Mouse (Mus musculus) left cerebral cortex, adult 18-20 months (tissue): ENCODE results near the gene Phf1. TPM values are rescaled to one million over a fixed set of nuclear protein-coding genes. Genes with fewer than 3 reads are reported as not detected.
A peak's percentile ranks its signal among the peaks of the same experiment; 100 is the strongest.

Source experiments
- DNase-seq, 2 experiments: peaks; one replicate each; pipeline ENCODE4 v3.0.0; 2021 to 2022; ENCODE audit warnings: low spot score in 2 of 2, mixed read lengths in 1 of 2
- total RNA-seq, 2 experiments: library from RNA; stranded (reverse); gene quantifications; 2 replicates each; pipeline ENCODE4 v1.2.3; 2021

The Phf1 gene
- total RNA-seq, 2 experiments from 2014 or later = 39.5 to 46.7 TPM

GRCm38 (mm10) chr17:26931795-26932194 is 1.1 kb upstream of the Phf1 start:
- DNase-seq = peak in 1 of 2 experiments; percentile 52

GRCm38 (mm10) chr17:26933419-26933818 is 567 bp downstream of the Phf1 start:
- no peak for DNase-seq

- DNase-seq = no peak
Observed at GRCm38 (mm10) chr17:26933885-26934827, 1.3 kb downstream of the Phf1 start.

- DNase-seq = no peak
Observed at GRCm38 (mm10) chr17:26935027-26935426, 2.2 kb downstream of the Phf1 start.

- no peak for DNase-seq
Observed at GRCm38 (mm10) chr17:26936453-26936852, 3.6 kb downstream of the Phf1 start.

GRCm38 (mm10) chr17:26936921-26937695 is 4.3 kb downstream of the Phf1 start:
- DNase-seq = no peak

GRCm38 (mm10) chr17:26937883-26938695 is 5.2 kb downstream of the Phf1 start:
- no peak for DNase-seq

GRCm38 (mm10) chr17:26938731-26939130 is 5.9 kb downstream of the Phf1 start:
- no peak for DNase-seq

GRCm38 (mm10) chr17:26939178-26939972 is 6.5 kb downstream of the Phf1 start, which contains the start of gene Cuta:
Gene Cuta, minus strand, starts transcription at chr17:26939569.
- DNase-seq = peak; percentile 99 to 100

- DNase-seq = no peak
Observed at GRCm38 (mm10) chr17:26939973-26940300, 7.1 kb downstream of the Phf1 start.

GRCm38 (mm10) chr17:26941031-26941789 is 8.4 kb downstream of the Phf1 start, which contains the start of gene Syngap1:
Gene Syngap1, plus strand, starts transcription at chr17:26941253.
- peak; percentile 60 to 67 for DNase-seq

GRCm38 (mm10) chr17:26941841-26942570 is 9.2 kb downstream of the Phf1 start:
- DNase-seq = peak in 1 of 2 experiments; percentile 5

GRCm38 (mm10) chr17:26945824-26946495 is 13.1 kb downstream of the Phf1 start:
- peak in 1 of 2 experiments; percentile 47 for DNase-seq

GRCm38 (mm10) chr17:26946567-26946966 is 13.7 kb downstream of the Phf1 start:
- DNase-seq = peak; percentile 74 to 79

- peak in 1 of 2 experiments; percentile 44 for DNase-seq
Observed at GRCm38 (mm10) chr17:26947231-26948100, 14.6 kb downstream of the Phf1 start.

GRCm38 (mm10) chr17:26948316-26949050 is 15.6 kb downstream of the Phf1 start:
- DNase-seq = peak; percentile 57 to 72
